Mouse (Mus musculus): ENCODE measurements around the gene Gm47841. TPM values are rescaled to one million over a fixed set of nuclear protein-coding genes. Genes with fewer than 3 reads are reported as not detected.

The Gm47841 gene
- total RNA-seq, 2 experiments from 2014 or later, result not detected

DNA sequence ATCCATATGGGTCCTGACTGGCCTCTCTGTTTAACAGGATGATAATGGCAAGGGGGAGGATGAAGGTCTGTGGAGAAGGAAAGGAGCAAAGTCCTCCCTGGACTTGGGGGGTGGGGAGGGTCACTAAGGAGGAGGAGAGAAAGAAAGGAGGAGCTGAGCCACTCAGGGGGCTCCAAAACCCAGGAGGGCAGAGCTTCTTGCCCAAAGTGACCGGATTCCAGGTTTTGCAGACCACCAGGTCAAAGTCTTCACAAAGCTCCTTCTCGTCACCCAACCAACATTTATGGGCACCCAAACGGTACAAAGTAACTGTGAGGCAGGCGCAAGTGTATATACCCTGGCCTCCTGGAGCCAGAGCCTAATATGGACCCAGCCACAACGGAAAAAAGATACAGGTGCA lies 28.5 kb upstream of the Gm47841 start:
- no peak for DNase-seq (ENCODE audit: extremely low spot score in 1 of 2, low spot score in 1 of 2)

DNA sequence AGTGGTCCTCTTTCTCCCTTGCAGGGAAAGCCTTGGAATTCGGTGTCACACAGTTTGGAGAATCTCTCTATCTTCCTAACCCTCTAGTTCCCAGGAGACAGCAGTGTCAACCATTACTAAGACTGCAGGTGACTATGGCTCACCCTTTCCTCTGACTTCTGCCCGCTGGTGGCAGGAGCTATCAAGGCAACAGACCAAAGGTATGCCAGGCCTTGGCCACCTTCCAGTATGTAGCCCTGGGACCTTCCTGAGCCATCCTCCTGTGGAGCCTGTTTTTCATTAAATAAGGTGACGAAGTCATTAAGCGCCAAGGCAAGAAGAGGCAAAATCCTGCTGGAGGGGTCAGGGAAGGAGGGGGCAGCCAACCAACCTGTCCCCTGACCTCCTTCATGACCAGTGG lies 28.0 kb upstream of the Gm47841 start:
- no peak for DNase-seq (ENCODE audit: extremely low spot score in 1 of 2, low spot score in 1 of 2)

DNA sequence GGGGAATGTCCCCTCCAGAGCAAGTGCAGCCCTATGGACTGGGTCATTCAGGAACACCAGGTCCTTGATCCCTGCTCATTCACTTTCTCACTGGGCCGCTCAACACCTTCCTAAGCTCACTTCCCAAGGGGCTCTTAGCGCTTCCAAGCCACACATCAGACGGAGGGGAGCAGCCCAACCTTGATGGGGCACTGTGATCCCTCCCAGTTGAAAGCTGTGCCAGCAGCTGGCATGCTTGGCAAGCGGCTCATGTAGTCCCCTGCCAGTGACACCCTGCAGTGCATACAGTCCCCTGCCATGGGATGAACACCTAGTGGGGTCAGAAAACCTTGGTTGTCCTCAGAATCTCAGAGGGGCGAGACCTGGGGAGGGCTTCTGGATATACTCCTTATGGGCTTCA lies 26.9 kb upstream of the Gm47841 start:
- DNase-seq (ENCODE audit: extremely low spot score in 1 of 2, low spot score in 1 of 2), result no peak

DNA sequence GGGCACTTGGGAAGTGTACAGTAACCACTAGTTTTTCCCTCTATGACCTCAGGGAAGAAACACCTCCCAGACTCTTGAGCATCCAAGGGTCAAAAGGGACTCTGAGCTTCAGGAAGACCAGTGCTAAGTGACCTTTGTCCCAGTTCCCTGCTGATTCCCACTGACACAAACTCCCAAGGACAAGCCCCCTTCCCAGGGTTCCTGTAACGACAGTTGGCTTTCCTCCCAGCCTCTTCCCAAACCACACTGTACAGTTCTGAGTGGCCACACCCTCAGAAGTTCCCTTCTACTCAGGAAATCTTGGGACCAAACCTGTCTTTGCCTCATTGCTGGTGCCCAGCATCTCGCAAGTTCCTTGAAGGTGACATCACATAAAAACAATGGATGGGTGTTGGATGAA lies 25.5 kb upstream of the Gm47841 start:
- DNase-seq (ENCODE audit: extremely low spot score in 1 of 2, low spot score in 1 of 2), result no peak

DNA sequence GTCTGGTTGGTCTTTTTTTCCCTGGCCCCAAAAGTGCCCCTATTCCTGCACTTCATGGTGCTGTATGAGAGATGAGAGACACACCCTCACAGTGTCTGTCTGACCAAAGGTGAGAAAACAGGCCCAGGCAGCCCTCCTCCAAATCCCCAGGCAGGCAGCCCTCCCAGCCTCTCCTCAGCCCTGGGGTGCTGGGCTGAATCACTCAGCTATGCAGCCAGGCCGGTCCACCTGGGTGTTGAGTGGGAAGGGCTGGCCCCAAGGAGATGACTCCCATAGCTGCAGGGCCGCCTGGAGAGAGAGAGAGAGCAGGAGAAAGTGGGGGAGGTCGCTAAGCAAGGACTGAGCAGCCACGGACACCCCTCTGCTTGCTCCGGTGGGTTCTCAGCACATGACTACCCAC lies 23.6 kb upstream of the Gm47841 start:
- no peak for DNase-seq (ENCODE audit: extremely low spot score in 1 of 2, low spot score in 1 of 2)

DNA sequence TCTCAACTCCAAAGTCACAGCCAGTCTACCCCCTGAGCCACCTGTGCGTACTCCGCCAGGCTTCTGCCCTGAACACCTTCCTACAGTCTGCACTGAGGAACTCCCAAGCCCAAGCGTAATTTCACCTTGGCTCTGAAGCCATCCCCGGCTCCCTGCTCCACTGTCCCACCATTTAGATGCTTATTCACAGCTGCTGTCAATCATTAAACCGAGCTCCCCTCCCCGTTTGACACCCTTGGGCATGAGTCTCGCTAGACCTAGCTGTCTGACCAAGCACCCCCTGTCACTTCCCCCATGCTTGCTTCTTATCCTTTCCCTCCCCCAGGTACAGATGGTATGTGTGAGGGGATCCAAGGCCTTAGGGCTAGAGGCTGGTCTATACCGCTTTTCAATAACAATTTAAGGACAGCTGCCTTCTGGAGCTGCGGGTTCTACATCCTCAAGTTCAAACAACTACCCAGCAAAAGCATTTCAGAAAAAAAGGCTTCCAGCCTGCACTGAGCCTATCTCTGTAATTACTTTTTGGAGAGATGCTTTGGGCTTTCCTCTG lies 22.5 kb upstream of the Gm47841 start:
- no peak for DNase-seq (ENCODE audit: extremely low spot score in 1 of 2, low spot score in 1 of 2)

DNA sequence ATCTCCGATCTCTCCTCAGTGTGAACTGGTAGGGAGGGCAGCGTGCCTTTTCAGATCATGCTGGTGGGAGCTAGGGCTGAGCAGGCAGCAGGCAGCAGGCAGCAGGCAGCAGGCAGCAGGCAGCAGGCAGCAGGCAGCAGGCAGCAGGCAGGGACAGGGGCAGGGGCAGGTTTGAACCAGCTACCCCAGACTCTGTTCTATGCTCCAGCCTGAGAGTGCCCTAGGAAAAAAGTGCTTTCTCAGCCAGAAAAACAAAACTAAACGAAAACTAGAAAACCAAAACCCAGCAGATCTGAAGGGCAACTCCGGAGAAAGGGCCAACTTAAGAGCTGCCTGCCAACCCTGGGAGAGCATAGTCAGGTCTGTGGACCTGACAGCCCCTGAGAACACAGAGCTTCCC lies 21.5 kb upstream of the Gm47841 start:
- DNase-seq (ENCODE audit: extremely low spot score in 1 of 2, low spot score in 1 of 2), result no peak

DNA sequence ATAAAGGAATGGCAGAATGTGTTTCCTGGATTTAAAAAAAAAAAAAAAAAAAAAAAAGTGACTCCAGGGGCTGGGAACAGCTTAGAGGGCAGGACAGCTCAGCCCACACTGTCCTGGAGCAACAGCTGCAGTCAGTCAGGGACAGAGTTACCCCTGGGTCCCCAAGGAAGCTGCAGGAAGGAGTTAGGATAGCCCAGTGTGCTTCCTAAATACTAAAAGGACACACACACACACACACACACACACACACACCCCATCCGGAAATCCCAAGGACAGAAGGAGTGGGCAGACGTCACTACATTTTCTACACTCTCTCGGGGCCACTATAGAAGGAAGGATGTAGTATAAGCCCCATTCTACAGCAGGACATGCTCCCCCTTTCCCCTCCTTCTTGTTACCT lies 20.8 kb upstream of the Gm47841 start:
- DNase-seq (ENCODE audit: extremely low spot score in 1 of 2, low spot score in 1 of 2), result no peak

DNA sequence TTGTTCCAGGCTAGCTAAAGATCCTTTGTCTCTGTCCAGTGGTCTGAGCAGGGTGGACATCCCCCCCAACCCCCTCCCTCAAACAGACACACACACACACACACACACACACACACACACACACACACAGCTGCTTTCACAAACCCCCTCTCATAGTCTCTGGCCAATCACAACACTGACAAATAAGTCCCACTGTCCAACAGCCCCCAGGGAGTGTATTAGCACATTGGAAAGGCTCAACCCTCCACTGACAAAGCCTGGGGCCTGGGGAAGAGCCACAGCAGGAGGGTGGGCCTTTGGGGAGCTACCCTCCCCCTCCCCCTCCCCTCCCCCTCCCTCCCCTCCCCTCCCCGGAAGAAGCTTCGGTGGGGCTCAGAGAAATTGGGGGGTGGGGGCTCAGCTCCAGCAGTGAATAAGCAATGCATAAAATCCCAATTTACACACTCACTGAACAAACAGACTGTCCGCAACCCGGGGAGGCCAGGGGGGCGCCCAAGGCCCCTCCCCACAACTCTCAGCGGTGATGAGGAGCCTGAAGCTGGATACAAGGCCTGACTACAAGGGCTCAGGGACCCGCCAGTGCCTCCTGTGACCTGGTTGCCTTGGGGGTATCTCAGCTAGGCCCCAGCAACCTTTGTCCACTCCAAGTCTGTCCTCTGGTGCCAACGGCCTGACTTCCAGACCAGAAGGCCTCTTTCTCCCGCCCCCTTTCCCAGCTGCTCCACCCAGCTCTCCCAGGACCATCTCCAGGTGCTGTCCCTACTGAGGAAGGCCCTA lies 19.9 kb upstream of the Gm47841 start:
- no peak for DNase-seq (ENCODE audit: extremely low spot score in 1 of 2, low spot score in 1 of 2)

DNA sequence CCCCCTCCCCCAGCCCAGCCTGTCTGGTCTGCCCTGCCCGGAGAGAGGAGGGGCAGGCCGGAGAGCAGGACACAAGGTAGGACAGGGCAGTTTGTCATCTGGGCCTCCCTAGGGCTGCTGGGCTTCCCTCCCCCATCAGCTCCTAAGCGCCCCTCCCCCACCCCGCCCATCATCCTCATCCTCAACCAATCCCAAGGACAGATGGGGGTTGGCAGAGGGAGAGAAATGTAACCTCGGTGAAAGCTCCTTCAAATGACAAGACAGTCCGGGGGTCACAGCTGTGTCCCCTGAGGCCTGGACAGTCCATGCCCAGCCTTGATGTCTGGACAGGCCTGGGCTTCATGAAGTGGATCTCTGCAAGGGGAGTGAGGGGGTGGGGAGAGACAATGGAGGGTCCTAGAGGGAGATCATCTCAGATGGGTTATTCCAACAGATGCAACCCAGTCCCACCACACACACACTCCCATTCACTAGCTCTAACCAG lies 19.2 kb upstream of the Gm47841 start:
- DNase-seq (ENCODE audit: extremely low spot score in 1 of 2, low spot score in 1 of 2), result no peak

DNA sequence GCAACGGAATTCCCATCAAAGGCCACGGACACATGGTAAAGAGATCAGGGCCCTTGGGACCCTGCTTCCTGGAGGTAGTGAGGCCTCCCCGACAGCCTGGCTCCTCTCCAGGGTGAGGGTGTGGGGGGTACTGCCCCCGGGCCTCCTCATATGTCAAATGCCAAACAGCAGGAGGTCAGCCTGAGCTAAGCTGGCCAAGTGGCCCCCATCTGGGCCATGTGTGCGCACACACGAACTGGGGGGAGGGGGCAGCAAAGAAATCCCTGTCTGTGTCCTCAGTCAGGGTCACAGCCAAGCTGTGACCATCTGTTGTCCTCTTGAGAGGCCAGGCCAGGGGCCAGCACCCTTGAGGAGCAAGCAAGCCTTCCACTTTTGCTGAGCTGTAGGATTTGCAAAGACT lies 17.9 kb upstream of the Gm47841 start:
- DNase-seq (ENCODE audit: extremely low spot score in 1 of 2, low spot score in 1 of 2), result no peak

DNA sequence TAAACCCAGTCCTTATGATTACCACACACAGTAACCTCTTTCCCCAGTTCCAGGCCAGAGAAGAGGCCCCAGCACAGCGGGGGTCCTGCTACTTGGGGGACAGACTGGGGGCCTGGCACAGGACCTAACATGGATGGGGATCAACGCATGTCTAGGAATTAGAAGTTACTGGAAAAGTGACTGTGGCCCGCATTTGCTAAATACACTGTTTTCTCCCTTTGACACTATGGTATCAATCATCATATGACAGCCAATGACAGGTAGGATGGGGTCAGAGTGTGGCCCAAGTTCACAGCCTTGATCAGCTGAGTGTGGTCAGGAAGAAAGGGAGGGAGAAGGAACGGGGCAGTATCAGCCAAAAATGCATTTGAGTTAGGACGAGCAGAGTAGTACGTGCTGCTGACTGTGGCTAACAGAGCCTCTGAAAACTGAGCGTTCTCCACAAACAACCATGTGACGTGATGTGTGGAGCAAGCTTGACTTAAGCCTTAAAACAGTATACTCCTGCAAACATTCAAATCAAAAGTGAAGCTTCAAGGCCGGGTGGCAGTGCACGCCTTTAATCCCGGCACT lies 13.2 kb upstream of the Gm47841 start:
- DNase-seq (ENCODE audit: extremely low spot score in 1 of 2, low spot score in 1 of 2), result no peak

DNA sequence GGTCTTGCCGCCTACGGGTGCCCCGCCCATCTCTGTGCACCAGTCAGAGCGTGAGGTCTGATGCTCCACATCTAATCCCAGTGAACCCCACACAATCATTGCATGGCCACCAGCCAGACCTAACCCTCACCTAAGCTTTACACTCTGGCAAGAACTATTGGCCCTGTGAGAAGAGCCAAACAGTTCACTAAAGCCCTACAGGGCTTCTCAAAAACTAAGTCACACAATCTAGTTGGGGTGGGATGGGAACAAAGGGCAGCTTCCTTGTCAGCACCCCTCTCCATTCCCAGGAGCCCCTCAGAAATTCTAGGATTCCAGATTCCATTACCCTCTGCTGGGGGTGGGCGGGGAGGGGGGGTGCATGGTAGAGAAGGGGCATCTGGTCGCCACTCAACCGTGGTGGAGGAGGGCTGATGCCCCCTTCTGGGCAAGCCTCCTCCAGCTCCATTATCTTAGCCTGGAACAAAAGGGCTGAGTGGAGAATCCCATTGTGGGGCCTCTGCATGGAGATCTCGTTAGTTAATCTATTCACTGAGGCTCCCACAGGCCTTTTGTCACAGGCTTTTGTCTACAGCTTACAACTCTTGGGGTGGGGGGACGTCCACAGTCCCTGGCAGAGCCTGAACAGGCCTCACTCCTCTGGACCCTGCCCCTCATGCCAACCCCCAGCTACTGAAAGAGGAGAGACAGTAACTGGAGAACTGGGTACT lies 12.5 kb upstream of the Gm47841 start:
- DNase-seq (ENCODE audit: extremely low spot score in 1 of 2, low spot score in 1 of 2), result no peak

DNA sequence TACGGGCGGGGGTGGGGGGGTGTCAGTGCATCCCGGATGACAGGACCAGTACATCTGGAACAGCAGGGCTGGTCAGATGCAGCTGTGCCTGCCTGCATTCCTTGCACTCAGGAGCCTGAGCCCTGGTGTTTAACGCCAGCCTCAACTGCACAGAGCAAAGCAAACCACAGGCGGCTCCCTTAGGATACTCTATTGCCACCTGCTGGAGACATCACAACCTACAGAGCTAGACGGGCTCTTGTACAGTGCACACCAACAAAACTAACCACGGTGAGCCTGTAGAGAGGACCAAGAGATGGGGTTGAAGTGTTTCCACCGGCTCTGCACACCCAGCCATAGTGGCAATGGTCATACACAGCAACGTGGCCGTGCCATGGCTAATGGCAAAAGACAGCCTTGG lies 9.0 kb upstream of the Gm47841 start:
- peak in 1 of 2 experiments; percentile 58 for DNase-seq (ENCODE audit: extremely low spot score in 1 of 2, low spot score in 1 of 2)

DNA sequence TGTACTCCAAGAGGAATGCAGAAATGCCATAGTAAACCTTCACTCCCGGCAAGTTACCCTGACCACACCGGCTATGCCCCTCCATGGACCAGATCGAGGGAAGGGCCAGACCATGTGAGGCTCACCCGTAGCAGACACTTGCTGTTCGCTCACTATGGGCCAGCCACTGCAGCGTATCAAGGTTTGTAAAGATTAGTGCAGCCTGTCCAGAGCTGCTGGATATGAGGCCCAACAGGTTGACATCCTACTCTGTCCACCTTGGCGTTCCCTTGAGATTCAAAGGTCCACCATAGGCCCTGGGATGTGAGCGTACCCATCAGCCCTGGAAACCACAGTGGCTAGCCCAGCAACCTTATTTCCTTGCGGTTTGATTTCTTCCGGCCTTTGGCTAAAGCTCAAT lies 7.3 kb upstream of the Gm47841 start:
- DNase-seq (ENCODE audit: extremely low spot score in 1 of 2, low spot score in 1 of 2), result no peak

DNA sequence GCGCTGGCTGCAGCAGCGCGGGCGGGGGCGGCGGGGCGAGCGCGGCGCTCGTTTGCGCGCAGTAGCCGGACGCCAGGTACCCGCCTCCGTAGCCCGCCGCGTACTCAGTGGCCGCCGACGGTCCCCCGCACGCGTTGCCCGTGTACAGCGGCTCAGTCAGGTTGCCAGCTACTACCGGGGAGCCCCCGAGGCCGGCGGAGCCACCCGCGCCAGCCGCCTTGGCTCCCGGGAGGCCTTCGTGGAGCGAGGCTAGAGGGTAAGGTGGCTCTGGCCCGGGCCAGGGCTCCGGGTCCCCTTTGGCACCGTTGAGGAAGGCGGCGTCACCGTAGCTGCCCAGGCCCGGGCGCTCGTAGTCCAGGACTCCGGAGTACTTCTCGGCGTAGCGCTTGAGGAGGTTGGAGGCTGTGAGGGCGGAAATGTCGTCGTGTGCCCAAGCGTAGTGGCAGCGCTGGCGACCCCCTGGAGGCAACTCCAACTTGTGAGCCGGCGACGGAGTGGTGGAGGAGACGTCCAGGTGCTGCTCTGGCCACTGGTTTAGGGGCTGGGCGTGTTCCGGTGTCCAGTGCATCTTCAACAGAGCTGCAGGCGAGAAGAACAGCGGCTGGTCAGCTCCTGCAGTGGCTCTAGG lies 6.7 kb upstream of the Gm47841 start:
- DNase-seq (ENCODE audit: extremely low spot score in 1 of 2, low spot score in 1 of 2), result no peak

DNA sequence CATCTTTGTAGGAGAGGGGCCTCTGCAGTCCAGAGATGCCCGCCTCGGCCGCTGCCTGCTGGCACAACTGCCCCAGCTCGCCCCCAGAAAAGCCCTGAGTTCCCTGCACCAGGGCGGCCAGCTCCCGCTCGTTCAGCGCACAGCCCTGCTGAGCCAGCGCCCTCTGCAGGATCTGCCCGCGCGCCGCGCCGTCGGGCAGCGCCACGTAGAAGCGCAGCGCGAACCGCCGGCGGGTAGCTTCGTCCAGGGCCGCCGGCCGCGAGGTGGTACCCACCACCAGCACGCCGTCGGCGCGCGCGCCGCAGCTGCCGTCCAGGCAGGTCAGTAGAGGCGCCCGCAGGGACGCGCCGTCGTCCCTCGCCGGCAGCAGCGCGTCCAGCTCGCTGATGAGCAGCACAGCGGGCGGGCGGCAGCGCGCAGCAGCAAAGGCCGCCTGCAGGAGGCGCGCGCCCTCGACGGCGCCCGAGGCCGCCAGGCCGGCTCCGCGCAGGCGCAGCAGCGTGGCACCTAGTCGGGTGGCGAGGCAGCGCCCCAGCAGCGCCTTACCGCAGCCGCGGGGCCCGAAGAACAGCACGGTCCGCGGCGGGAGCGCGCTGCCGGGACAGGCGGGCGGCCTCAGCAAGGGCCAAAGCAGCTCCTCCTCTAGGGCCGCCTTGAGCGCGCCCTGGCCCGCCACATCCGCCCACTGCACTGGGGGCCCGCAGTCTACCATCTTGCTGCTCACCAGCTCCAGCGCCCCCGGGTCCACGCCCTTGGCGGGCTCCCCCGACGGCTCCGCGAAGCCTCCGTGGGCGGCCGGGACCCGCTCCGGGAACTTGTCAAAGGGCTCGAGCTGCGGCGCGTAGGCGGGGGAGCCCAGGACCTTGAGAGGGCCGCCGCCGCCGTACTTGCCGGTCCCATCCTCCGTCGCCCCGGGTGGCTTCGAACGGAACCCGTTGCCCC lies 5.6 kb upstream of the Gm47841 start:
- no peak for DNase-seq (ENCODE audit: extremely low spot score in 1 of 2, low spot score in 1 of 2)

DNA sequence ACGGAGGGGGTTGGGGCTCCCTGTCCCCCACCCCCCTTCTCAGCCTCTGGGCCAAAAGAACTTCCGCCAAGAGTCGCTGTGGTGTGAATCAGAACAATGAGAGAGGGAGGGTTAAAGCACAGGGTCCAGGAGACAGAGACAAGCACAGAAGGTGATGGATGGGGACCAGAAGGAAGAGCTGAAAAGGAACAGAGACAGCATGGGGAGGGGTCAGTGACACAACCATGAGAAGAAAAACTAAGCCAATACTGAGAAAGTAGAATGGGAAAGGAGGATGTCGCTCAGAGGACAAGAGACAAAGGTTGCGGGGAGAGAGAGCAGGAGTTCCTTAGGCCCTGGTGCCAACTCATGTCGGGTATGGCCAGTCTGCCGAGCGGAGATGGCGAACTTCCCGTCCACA lies 4.7 kb upstream of the Gm47841 start:
- DNase-seq (ENCODE audit: extremely low spot score in 1 of 2, low spot score in 1 of 2), result no peak

DNA sequence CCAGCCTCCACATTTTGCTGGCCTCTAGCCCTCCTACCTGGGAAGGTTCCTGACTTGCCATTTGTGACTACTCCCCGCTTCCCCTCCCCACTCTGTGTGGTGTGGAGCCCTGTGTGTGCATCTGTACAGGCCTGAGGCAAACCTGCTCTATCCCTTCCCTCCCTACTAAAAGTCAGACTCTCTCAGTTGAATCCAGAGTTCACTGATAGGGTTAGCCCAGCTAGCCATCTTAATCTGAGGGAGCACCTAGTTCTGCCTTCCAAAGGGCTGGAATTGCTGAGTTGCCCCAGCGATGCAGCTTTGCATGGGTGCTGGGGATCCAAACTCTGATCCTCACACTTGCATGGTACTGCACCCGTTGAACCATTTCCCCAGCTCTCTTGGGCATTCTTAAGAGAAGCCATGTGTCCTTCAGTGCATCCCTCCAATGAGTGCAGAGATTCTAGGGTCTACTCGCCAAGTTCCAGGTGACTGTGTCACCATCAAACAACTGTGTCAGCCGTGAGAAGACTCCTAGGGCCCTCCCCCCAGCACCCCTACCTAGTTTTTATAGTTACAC lies 1.2 kb upstream of the Gm47841 start:
- no peak for DNase-seq (ENCODE audit: extremely low spot score in 1 of 2, low spot score in 1 of 2)

Measured in layer of hippocampus, postnatal 25 days (tissue).